Mouse (Mus musculus): Measurements from ENCODE around the gene Setx. TPM values are rescaled to one million over a fixed set of nuclear protein-coding genes. Genes with fewer than 3 reads are reported as not detected.

The Setx gene
- polyA plus RNA-seq, 1 experiment: 4.7 TPM

GRCm38 (mm10) chr2:29218831-29219230 lies 94.8 kb downstream of the Setx start:
- H3ac ChIP-seq (ENCODE audit: control insufficient read depth, insufficient read length): no peak overlapping the region
- peaks cover 9% of the 10 kb centered on the region for H3K27me3 ChIP-seq (ENCODE audit: control insufficient read depth, insufficient read depth, insufficient read length)
- H3K4me3 ChIP-seq: no peak overlapping the region
- TF ChIP-seq CEBPB (IDR thresholded peaks at IDR 0.05; ENCODE audit: insufficient read depth, poor library complexity, severe bottlenecking) (no peak), POLR2AphosphoS2 (IDR thresholded peaks at IDR 0.05; ENCODE audit: insufficient read length, low read depth) (no peak), MAX (IDR thresholded peaks at IDR 0.05; ENCODE audit: low read depth) (no peak)
- H3K4me2 ChIP-seq (ENCODE audit: low read depth): no peak overlapping the region
- no peaks in the 10 kb centered on the region for H3K36me3 ChIP-seq (ENCODE audit: control insufficient read depth, insufficient read depth)
- no peaks in the 10 kb centered on the region for H3K79me2 ChIP-seq (ENCODE audit: control insufficient read depth, insufficient read depth)

GRCm38 (mm10) chr2:29222302-29222701 lies 98.3 kb downstream of the Setx start:
- Histone ChIP-seq H3K27me3 (ENCODE audit: control insufficient read depth, insufficient read depth, insufficient read length) (peaks cover 24% of the 10 kb centered on the region), H3K4me2 (ENCODE audit: low read depth) (no peak overlapping the region), H3K79me2 (ENCODE audit: control insufficient read depth, insufficient read depth) (no peaks in the 10 kb centered on the region), H3K4me3 (no peak overlapping the region), H3K36me3 (ENCODE audit: control insufficient read depth, insufficient read depth) (no peaks in the 10 kb centered on the region), H3ac (ENCODE audit: control insufficient read depth, insufficient read length) (no peak overlapping the region)
- no peak for TF ChIP-seq E2F4 (IDR thresholded peaks at IDR 0.05; ENCODE audit: insufficient read depth)
- TF ChIP-seq USF1 (IDR thresholded peaks at IDR 0.05; ENCODE audit: low read depth): no peak
- no peak for TF ChIP-seq TCF12 (IDR thresholded peaks at IDR 0.05; ENCODE audit: insufficient read depth, poor library complexity, severe bottlenecking)
- TF ChIP-seq POLR2AphosphoS2 (IDR thresholded peaks at IDR 0.05; ENCODE audit: insufficient read length, low read depth): no peak
- no peak for TF ChIP-seq MYOG (IDR thresholded peaks at IDR 0.05; ENCODE audit: control insufficient read depth in 1 of 3, insufficient read depth in 1 of 3, insufficient read length in 2 of 3, low read depth in 2 of 3)
- TF ChIP-seq POLR2A (IDR thresholded peaks at IDR 0.05; ENCODE audit: insufficient read length, low read depth): no peak

- Histone ChIP-seq H3K79me2 (ENCODE audit: control insufficient read depth, insufficient read depth) (no peaks in the 10 kb centered on the region), H3K36me3 (ENCODE audit: control insufficient read depth, insufficient read depth) (no peaks in the 10 kb centered on the region), H3K27me3 (ENCODE audit: control insufficient read depth, insufficient read depth, insufficient read length) (peaks cover 38% of the 10 kb centered on the region), H3K4me3 (no peak overlapping the region), H3K4me2 (ENCODE audit: low read depth) (no peak overlapping the region), H3ac (ENCODE audit: control insufficient read depth, insufficient read length) (no peak overlapping the region)
- TF ChIP-seq SRF (IDR thresholded peaks at IDR 0.05; ENCODE audit: control insufficient read depth, insufficient read length, low read depth) (no peak), REST (IDR thresholded peaks at IDR 0.05; ENCODE audit: insufficient read depth, insufficient read length) (no peak), TCF3 (IDR thresholded peaks at IDR 0.05; ENCODE audit: insufficient read length, low read depth) (no peak), POLR2A (IDR thresholded peaks at IDR 0.05; ENCODE audit: insufficient read length, low read depth) (no peak), USF1 (IDR thresholded peaks at IDR 0.05; ENCODE audit: low read depth) (no peak), TCF12 (IDR thresholded peaks at IDR 0.05; ENCODE audit: insufficient read depth, poor library complexity, severe bottlenecking) (no peak), MYOD1 (IDR thresholded peaks at IDR 0.05; ENCODE audit: control insufficient read depth in 1 of 3, insufficient read length in 2 of 3, low read depth in 2 of 3) (no peak), CEBPB (IDR thresholded peaks at IDR 0.05; ENCODE audit: insufficient read depth, poor library complexity, severe bottlenecking) (no peak), MYOG (IDR thresholded peaks at IDR 0.05; ENCODE audit: control insufficient read depth in 1 of 3, insufficient read depth in 1 of 3, insufficient read length in 2 of 3, low read depth in 2 of 3) (no peak), MAX (IDR thresholded peaks at IDR 0.05; ENCODE audit: low read depth) (no peak), POLR2AphosphoS2 (IDR thresholded peaks at IDR 0.05; ENCODE audit: insufficient read length, low read depth) (no peak), E2F4 (IDR thresholded peaks at IDR 0.05; ENCODE audit: insufficient read depth) (no peak)
Observed at GRCm38 (mm10) chr2:29223591-29224262, 99.7 kb downstream of the Setx start.

GRCm38 (mm10) chr2:29226671-29227070 lies 102.7 kb downstream of the Setx start:
- TF ChIP-seq POLR2AphosphoS2 (IDR thresholded peaks at IDR 0.05; ENCODE audit: insufficient read length, low read depth): no peak
- no peak for TF ChIP-seq MAX (IDR thresholded peaks at IDR 0.05; ENCODE audit: low read depth)
- Histone ChIP-seq H3K4me2 (ENCODE audit: low read depth) (no peak overlapping the region), H3K27me3 (ENCODE audit: control insufficient read depth, insufficient read depth, insufficient read length) (peaks cover 56% of the 10 kb centered on the region), H3K4me3 (no peak overlapping the region), H3K36me3 (ENCODE audit: control insufficient read depth, insufficient read depth) (no peaks in the 10 kb centered on the region), H3ac (ENCODE audit: control insufficient read depth, insufficient read length) (no peak overlapping the region), H3K79me2 (ENCODE audit: control insufficient read depth, insufficient read depth) (no peaks in the 10 kb centered on the region)

GRCm38 (mm10) chr2:29230191-29230835 lies 106.3 kb downstream of the Setx start:
- Histone ChIP-seq H3K4me2 (ENCODE audit: low read depth) (no peak overlapping the region), H3K36me3 (ENCODE audit: control insufficient read depth, insufficient read depth) (no peaks in the 10 kb centered on the region), H3ac (ENCODE audit: control insufficient read depth, insufficient read length) (no peak overlapping the region), H3K4me3 (no peak overlapping the region), H3K79me2 (ENCODE audit: control insufficient read depth, insufficient read depth) (no peaks in the 10 kb centered on the region), H3K27me3 (ENCODE audit: control insufficient read depth, insufficient read depth, insufficient read length) (peaks cover 59% of the 10 kb centered on the region)
- TF ChIP-seq CEBPB (IDR thresholded peaks at IDR 0.05; ENCODE audit: insufficient read depth, poor library complexity, severe bottlenecking) (no peak), TCF12 (IDR thresholded peaks at IDR 0.05; ENCODE audit: insufficient read depth, poor library complexity, severe bottlenecking) (no peak), TCF3 (IDR thresholded peaks at IDR 0.05; ENCODE audit: insufficient read length, low read depth) (no peak), REST (IDR thresholded peaks at IDR 0.05; ENCODE audit: insufficient read depth, insufficient read length) (no peak), POLR2AphosphoS2 (IDR thresholded peaks at IDR 0.05; ENCODE audit: insufficient read length, low read depth) (no peak), USF1 (IDR thresholded peaks at IDR 0.05; ENCODE audit: low read depth) (no peak), E2F4 (IDR thresholded peaks at IDR 0.05; ENCODE audit: insufficient read depth) (no peak)

Other genes with a start within 250 kb of the Setx start
- 0.04 TPM for gene Barhl1, start 207.5 kb upstream of the Setx start, polyA plus RNA-seq (2012; fragmentation: generic; extraction: Trizol)
- 0.06 TPM for gene Cfap77, start 69.1 kb upstream of the Setx start, polyA plus RNA-seq (2012; fragmentation: generic; extraction: Trizol)
- 3.1 TPM for gene Ttf1, start 63.9 kb upstream of the Setx start, polyA plus RNA-seq (2012; fragmentation: generic; extraction: Trizol)
- 1.5 TPM for gene Ntng2, start 128.8 kb downstream of the Setx start, polyA plus RNA-seq (2012; fragmentation: generic; extraction: Trizol)
- gene Med27, start 222.6 kb downstream of the Setx start, polyA plus RNA-seq (2012; fragmentation: generic; extraction: Trizol): 44.0 TPM